Mouse (Mus musculus): ENCODE measurements around the gene Bcas3. TPM values are rescaled to one million over a fixed set of nuclear protein-coding genes. Genes with fewer than 3 reads are reported as not detected.

Bcas3 gene
- polyA plus RNA-seq, 1 experiment from 2014 or later, result 31.5 TPM

DNA sequence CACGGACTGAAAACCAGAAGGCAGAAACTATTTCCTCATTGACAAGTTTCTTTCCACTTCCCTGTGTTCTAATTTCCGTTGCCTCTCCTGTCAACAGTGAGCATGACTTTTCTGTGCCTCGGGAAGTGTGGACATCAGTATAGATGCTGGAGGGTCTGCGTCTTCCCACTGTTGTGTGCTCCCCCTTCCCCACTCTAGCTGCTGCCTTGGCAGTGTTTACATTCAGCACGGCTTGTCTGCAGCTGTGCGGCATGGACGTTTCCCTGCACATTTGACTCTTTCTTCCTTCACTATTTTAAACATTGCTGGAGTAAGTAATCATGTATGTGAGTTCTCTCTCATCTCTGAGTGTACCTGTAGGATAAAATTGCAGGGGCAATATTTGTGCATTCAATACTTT lies 59.4 kb downstream of the Bcas3 start:
- Histone ChIP-seq H3K9ac (ENCODE audit: low read depth, low read length) (no peak overlapping the region), H3K9me3 (replicated peaks; ENCODE audit: low read length) (no peaks in the 10 kb centered on the region), H3K36me3 (ENCODE audit: insufficient read depth, low read length) (no peaks in the 10 kb centered on the region), H3K4me2 (ENCODE audit: low read length) (no peak overlapping the region), H3K4me3 (replicated peaks; ENCODE audit: low read depth, low read length) (no peak overlapping the region), H3K27ac (no peak overlapping the region), H3K4me1 (replicated peaks; ENCODE audit: insufficient read depth, low read length) (no peaks in the 10 kb centered on the region), H3K27me3 (ENCODE audit: insufficient read depth, low read length) (no peaks in the 10 kb centered on the region)
- TF ChIP-seq CTCF (IDR thresholded peaks at IDR 0.05; ENCODE audit: low read depth), result no peak
- 49% methylated on average over 7 of the region's 7 CpGs for WGBS
- ATAC-seq (replicated peaks; ENCODE audit: low FRiP score, low read depth) (no peak), DNase-seq (ENCODE audit: low spot score) (no peak)

DNA sequence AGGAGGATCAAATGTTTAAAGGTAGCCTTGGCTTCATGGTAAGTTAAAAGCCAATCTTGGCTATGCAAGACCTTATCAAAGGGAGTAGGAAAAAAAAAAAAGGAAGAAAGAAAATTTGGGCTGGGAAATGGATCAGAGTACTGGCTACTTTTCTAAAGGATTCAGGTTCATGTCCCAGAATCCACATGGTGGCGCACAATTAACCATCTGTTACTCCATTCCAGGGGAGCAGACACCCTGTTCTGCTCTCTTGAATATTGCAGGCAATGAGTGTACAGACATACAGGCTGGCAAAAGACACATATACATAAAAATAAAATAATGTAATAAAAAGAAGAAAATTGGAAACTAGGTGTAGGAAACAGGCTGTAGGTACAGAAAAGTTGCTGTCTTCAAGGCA lies 61.5 kb downstream of the Bcas3 start:
- TF ChIP-seq CTCF (IDR thresholded peaks at IDR 0.05; ENCODE audit: low read depth), result no peak
- Histone ChIP-seq H3K4me1 (replicated peaks; ENCODE audit: insufficient read depth, low read length) (no peaks in the 10 kb centered on the region), H3K9ac (ENCODE audit: low read depth, low read length) (no peak overlapping the region), H3K36me3 (ENCODE audit: insufficient read depth, low read length) (no peaks in the 10 kb centered on the region), H3K27ac (no peak overlapping the region), H3K4me3 (replicated peaks; ENCODE audit: low read depth, low read length) (no peak overlapping the region), H3K4me2 (ENCODE audit: low read length) (no peak overlapping the region), H3K9me3 (replicated peaks; ENCODE audit: low read length) (no peaks in the 10 kb centered on the region), H3K27me3 (ENCODE audit: insufficient read depth, low read length) (no peaks in the 10 kb centered on the region)
- ATAC-seq (replicated peaks; ENCODE audit: low FRiP score, low read depth), result no peak
- DNase-seq (ENCODE audit: low spot score), result no peak
- WGBS, result 88% methylated on average over 1 of the region's 1 CpGs

DNA sequence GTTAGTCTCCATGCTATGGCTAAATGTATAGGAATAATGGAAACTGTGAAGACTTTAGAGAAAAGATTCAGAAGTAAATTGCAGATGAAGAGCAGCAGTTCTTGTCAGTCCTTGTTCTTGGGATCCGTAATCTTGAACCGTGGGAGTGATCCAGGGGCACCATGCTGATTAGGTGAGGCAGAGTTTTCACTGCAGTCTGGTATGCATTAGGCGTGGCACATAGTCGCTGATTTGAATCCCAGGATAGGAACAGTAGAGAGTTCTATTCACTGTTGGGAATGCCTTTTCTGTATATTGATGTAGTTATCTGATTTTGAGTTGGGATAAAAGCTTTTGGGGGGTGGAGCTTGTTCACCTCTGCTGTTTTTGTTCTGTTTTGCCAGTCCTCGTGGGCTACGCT lies 74.4 kb downstream of the Bcas3 start:
- 71% methylated on average over 6 of the region's 6 CpGs for WGBS
- Histone ChIP-seq H3K36me3 (ENCODE audit: insufficient read depth, low read length) (no peaks in the 10 kb centered on the region), H3K4me2 (ENCODE audit: low read length) (no peak overlapping the region), H3K9ac (ENCODE audit: low read depth, low read length) (no peak overlapping the region), H3K9me3 (replicated peaks; ENCODE audit: low read length) (no peaks in the 10 kb centered on the region), H3K4me1 (replicated peaks; ENCODE audit: insufficient read depth, low read length) (no peaks in the 10 kb centered on the region), H3K4me3 (replicated peaks; ENCODE audit: low read depth, low read length) (no peak overlapping the region), H3K27ac (0 out of 2 replicates have a peak overlapping the region, but pooled peaks have one; percentile 31), H3K27me3 (ENCODE audit: insufficient read depth, low read length) (no peaks in the 10 kb centered on the region)
- no peak for TF ChIP-seq CTCF (IDR thresholded peaks at IDR 0.05; ENCODE audit: low read depth)
- ATAC-seq (replicated peaks; ENCODE audit: low FRiP score, low read depth), result no peak
- DNase-seq (ENCODE audit: low spot score), result no peak

DNA sequence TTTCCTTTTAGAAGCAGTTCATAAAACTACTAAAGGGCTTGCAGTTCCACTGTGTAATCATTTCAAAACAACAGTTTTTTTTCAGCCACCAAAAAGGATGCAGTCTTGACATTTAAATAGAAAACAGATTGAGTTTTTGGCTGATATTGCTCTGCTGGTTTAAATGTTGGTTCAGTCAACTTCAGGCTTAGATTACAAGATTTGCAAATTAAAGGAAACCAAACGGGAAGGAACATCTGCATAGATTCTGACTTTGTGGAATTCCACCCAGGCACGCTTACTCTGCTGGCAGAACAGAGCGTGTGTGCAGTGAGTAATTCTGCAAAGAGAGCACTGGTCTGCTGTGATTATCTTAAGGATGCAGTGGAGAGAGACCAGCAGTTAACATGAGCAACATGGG lies 75.3 kb downstream of the Bcas3 start:
- DNase-seq (ENCODE audit: low spot score) (peak; percentile 49), ATAC-seq (replicated peaks; ENCODE audit: low FRiP score, low read depth) (no peak)
- H3K27ac ChIP-seq, result peak overlapping the region; percentile 31
- H3K4me2 ChIP-seq (ENCODE audit: low read length), result no peak overlapping the region
- H3K4me1 ChIP-seq (replicated peaks; ENCODE audit: insufficient read depth, low read length), result no peaks in the 10 kb centered on the region
- no peaks in the 10 kb centered on the region for H3K9me3 ChIP-seq (replicated peaks; ENCODE audit: low read length)
- WGBS, result 24% methylated on average over 3 of the region's 3 CpGs
- H3K9ac ChIP-seq (ENCODE audit: low read depth, low read length), result no peak overlapping the region
- no peak overlapping the region for H3K4me3 ChIP-seq (replicated peaks; ENCODE audit: low read depth, low read length)
- TF ChIP-seq CTCF (IDR thresholded peaks at IDR 0.05; ENCODE audit: low read depth), result no peak
- H3K27me3 ChIP-seq (ENCODE audit: insufficient read depth, low read length), result no peaks in the 10 kb centered on the region
- H3K36me3 ChIP-seq (ENCODE audit: insufficient read depth, low read length), result no peaks in the 10 kb centered on the region

DNA sequence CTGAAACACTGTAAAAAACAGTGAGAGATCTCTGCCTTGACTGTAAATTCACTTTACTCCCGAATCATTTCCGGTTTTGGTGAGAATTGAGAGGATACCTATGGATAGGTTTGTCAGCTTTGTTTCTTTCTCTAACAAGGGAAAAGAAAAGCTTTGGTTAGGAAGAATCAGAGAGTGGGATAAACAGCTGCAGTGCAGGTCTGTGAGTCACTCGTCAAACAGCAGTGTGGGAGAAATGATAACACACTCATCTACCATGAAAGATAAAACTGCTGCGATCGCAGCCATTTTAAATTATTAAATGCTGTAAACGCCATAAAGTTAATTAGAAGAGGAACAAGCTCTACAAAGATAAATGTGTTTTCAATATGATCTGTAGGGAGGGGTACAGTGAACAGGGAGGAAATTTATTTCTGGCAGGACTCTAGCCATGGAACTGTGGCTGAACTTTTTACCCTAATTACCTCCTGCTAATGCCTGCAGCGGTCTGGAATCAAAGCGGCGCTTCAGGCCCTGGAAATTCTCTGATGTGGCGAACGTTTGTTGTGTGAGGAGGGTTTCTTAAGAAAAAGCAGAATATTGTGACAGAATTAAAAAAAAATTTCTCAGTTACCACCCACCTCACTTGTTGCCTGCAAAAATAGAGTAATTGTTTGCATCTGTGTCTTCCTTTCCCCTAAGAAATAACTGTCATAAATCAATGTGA lies 77.9 kb downstream of the Bcas3 start:
- no peak overlapping the region for H3K9ac ChIP-seq (ENCODE audit: low read depth, low read length)
- peak overlapping the region; percentile 42; the same call in 1 of the 2 replicates for H3K27ac ChIP-seq
- no peaks in the 10 kb centered on the region for H3K9me3 ChIP-seq (replicated peaks; ENCODE audit: low read length)
- no peaks in the 10 kb centered on the region for H3K4me1 ChIP-seq (replicated peaks; ENCODE audit: insufficient read depth, low read length)
- no peak for ATAC-seq (replicated peaks; ENCODE audit: low FRiP score, low read depth)
- WGBS, result 23% methylated on average over 11 of the region's 11 CpGs
- H3K27me3 ChIP-seq (ENCODE audit: insufficient read depth, low read length), result no peaks in the 10 kb centered on the region
- no peak for TF ChIP-seq CTCF (IDR thresholded peaks at IDR 0.05; ENCODE audit: low read depth)
- H3K4me2 ChIP-seq (ENCODE audit: low read length), result 0 out of 2 replicates have a peak overlapping the region, but pooled peaks have one; percentile 14
- peak; percentile 60 for DNase-seq (ENCODE audit: low spot score)
- no peaks in the 10 kb centered on the region for H3K36me3 ChIP-seq (ENCODE audit: insufficient read depth, low read length)
- no peak overlapping the region for H3K4me3 ChIP-seq (replicated peaks; ENCODE audit: low read depth, low read length)

DNA sequence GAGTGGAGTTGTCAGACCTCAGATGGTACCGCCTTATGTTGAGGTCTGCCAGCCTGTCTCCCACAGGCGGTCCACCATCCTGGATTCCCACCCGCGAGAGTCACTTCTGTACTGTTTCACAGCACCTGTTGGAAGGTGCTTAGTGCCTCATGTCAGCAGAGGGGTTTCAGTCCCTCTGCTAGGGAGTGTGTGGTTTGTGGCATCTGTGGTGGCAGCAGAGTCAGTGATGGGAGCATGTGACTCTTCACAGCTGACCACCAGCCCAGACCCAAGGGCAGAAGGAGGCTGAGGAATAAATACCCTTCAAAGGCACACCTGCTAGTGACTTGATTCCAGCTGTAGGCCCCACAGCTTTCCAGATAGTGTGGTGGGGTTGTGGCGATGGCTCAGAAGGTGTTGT lies 94.4 kb downstream of the Bcas3 start:
- no peak overlapping the region for H3K4me3 ChIP-seq (replicated peaks; ENCODE audit: low read depth, low read length)
- DNase-seq (ENCODE audit: low spot score), result no peak
- H3K4me1 ChIP-seq (replicated peaks; ENCODE audit: insufficient read depth, low read length), result no peaks in the 10 kb centered on the region
- no peak overlapping the region for H3K27ac ChIP-seq
- ATAC-seq (replicated peaks; ENCODE audit: low FRiP score, low read depth), result no peak
- H3K27me3 ChIP-seq (ENCODE audit: insufficient read depth, low read length), result no peaks in the 10 kb centered on the region
- no peak overlapping the region for H3K9ac ChIP-seq (ENCODE audit: low read depth, low read length)
- H3K4me2 ChIP-seq (ENCODE audit: low read length), result no peak overlapping the region
- H3K36me3 ChIP-seq (ENCODE audit: insufficient read depth, low read length), result no peaks in the 10 kb centered on the region
- 94% methylated on average over 5 of the region's 5 CpGs for WGBS
- TF ChIP-seq CTCF (IDR thresholded peaks at IDR 0.05; ENCODE audit: low read depth), result no peak
- no peaks in the 10 kb centered on the region for H3K9me3 ChIP-seq (replicated peaks; ENCODE audit: low read length)
